Mouse (Mus musculus) megakaryocyte progenitor cell, adult 5-6 weeks (primary cell): ENCODE measurements around the gene Syce2. TPM values are rescaled to one million over a fixed set of nuclear protein-coding genes. Genes with fewer than 3 reads are reported as not detected.
A peak's percentile ranks its signal among the peaks of the same experiment; 100 is the strongest.
"Not testable (repeated sequence)": the region's sequence is repeated elsewhere in the genome, so short reads cannot be mapped to it uniquely, and the experiment has no call there.

ENCODE experiments used
- ATAC-seq: replicated peaks from 2 replicates; pipeline ENCODE4 v1.8.0; 2016; ENCODE audit warnings: mild to moderate bottlenecking, moderate TSS enrichment, inconsistent platforms; ENCODE audit not compliant: poor library complexity
- total RNA-seq, 2 experiments: library from RNA; stranded (forward) in 1 of 2; stranded (reverse) in 1 of 2; fragments of 157-497, 149-512 nt in 1 of 2; fragments of 200-1000 nt in 1 of 2; gene quantifications; 2 replicates each; pipeline versions ENCODE4 v1.2.3 to v1.2.4; 2015 to 2017

Gene Syce2
- total RNA-seq (2015) (248 and 250 TPM in 2 replicates), total RNA-seq (2017) (130 and 139 TPM in 2 replicates)

GRCm38 (mm10) chr8:84871376-84872308 is at the start of gene Syce2:
Gene Syce2, plus strand, starts transcription at chr8:84872111.
- peak; percentile 77 for ATAC-seq

- no peak for ATAC-seq
These were observed 49.2 kb upstream of the Syce2 start, which contains the start of gene Dand5 for GRCm38 (mm10) chr8:84822723-84823122. Gene Dand5, minus strand, starts transcription at chr8:84822823.

GRCm38 (mm10) chr8:84823653-84824052 is 48.3 kb upstream of the Syce2 start:
- peak; percentile 99 for ATAC-seq

DNA sequence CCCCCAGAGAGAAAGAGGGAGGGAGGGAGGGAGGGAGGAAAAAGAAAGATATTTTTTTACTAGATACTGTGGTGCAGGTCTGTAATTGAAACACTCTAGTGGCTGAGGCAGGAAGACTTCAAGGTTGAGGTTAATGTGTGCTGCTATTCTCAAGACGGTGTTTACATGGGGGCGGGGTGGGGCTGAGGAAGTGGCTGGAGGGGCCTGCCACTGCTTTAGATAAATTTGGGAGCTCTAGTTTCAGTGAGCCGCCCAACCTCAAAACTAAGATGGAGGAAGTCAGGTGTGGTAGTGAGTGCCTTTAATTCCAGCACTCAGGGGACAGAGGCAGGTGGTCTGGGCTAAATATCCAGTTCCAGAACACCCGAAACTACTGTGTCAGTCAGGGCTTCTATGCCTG is 46.3 kb upstream of the Syce2 start:
- ATAC-seq, result 0 out of 2 replicates have a peak, but pooled peaks have one; percentile 30

GRCm38 (mm10) chr8:84826518-84826917 is 45.4 kb upstream of the Syce2 start:
- ATAC-seq, result not testable (repeated sequence)

DNA sequence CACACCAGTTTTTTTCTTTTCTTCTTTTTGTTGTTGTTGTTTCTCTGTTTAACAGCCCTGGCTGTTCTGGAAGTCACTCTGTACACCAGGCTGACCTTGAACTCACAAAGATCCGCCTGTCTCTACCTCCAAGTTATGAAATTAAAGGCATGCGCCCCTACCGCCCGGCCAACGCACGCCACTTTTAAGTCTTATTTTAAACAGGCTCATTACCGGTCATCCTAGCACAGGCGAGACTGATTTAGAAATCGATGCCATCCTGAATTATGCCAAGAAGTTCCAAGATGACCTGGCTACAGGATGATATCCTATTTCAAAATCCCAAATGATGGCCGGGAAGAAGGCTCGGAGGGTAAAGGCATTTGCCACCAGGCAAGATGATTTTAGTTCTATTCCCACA is 40.4 kb upstream of the Syce2 start, which contains the start of gene Gadd45gip1:
Gene Gadd45gip1 (plus strand): TSS at position 33 of the 400 bp plus-strand sequence.
- ATAC-seq, result peak; percentile 79

DNA sequence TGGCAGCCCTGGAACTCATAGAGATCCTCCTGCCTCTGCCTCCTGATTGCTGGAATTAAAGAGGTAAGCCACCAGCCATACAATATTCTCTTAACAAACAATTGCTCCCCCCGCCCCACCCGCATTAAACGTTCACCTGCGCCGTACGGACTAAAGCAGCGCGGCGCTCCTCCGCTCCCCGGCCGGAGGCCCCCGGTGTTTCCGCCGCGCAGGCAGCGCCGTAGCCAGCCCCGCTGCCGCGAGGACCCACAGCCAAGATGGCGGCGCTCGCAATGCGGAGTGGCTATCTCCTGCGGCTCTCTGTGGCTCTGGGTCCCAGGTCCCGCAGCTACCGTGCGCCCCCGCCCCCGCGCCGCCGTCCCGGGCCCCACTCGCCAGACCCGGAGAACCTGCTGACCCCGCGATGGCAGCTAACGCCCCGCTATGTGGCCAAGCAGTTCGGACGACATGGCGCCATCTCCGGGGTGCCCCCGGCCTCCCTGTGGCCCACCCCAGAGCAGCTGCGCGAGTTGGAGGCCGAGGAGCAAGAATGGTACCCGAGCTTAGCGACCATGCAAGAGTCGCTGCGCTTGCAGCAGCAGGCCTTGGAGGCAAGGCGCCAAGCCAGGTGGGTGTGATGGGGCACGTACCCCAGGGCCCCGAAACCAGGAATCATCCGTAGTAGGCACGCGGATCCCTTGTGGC is 39.7 kb upstream of the Syce2 start:
- peak; percentile 84 for ATAC-seq

DNA sequence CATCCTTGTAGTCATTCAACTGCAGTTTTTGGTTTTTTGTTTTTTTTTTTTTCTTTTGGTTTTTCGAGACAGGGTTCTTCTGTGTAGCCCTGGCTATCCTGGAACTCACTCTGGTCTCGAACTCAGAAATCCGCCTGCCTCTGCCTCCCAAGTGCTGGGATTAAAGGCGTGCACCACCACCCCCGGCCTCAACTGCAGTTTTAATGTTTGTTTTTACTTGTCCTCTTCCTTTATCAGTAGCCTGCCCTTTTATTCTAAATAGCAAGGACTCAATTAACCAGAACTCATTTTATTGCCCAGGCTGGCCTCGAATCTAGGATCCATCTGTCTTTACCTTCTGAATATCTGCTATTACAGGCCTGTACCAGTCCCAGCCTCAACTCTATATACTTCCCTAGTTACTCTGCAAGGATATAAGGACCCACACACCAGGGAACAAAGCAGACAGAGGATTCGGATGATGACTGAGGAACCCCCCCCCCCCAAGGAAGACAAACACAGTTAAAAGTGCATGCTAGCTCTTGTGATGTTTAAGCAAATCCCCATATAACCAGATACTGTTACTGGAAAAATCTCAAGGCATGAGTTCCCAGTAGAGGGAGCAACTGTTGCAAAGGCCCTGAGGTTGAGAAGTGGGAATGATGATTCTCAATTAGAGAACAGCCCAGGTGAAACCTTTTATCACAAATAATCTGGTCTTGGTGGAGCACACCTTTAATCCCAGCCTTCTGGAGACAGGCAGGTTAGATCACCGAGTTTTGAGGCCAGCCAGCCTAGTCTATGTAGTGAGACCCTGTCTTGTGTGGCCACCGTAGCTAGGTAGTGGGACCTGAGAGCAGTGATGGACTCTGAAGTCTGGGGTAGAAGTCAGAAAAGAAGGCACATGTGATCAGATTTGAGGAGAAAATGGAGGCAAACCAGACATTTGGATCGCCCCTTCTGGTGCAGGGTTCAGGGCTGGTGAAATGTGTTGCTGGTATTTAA is 38.9 kb upstream of the Syce2 start:
- ATAC-seq, result no peak

DNA sequence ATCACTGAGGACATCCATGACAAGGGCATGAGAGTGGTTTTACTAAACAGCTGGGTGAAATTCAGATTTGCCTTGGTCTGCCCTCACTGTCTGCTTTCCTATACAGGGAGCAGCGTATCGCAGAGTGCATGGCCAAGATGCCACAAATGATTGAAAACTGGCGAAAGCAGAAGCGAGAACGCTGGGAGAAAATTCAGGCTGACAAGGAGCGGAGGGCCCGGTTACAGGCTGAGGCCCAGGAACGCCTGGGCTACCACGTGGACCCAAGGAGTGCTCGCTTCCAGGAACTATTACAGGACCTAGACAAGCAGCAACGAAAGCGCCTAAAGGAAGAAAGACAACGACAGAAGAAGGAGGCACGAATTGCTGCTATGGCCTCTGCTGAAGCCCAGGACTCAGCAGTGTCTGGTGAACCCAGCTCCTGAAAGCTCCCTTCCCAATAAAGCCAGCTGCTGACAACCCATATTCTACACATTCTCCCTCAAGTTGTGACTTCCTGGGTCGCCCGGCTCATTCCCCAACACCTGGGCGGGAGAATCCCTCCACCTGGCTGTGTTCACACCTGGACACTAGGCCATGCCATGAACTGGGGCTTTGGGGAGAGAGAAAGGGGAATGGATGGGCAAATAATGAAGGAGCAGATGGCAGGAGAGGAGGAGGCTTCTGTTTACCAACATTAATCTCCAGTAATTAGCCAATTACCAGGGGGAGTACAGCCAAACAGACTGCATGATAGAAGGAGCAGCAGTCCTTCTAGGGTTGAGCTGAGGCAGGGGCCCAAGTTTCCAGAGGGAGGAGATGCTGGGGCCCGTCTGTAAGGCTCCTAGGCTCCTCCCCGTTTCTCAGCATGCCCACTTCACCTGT is 37.7 kb upstream of the Syce2 start:
- no peak for ATAC-seq

DNA sequence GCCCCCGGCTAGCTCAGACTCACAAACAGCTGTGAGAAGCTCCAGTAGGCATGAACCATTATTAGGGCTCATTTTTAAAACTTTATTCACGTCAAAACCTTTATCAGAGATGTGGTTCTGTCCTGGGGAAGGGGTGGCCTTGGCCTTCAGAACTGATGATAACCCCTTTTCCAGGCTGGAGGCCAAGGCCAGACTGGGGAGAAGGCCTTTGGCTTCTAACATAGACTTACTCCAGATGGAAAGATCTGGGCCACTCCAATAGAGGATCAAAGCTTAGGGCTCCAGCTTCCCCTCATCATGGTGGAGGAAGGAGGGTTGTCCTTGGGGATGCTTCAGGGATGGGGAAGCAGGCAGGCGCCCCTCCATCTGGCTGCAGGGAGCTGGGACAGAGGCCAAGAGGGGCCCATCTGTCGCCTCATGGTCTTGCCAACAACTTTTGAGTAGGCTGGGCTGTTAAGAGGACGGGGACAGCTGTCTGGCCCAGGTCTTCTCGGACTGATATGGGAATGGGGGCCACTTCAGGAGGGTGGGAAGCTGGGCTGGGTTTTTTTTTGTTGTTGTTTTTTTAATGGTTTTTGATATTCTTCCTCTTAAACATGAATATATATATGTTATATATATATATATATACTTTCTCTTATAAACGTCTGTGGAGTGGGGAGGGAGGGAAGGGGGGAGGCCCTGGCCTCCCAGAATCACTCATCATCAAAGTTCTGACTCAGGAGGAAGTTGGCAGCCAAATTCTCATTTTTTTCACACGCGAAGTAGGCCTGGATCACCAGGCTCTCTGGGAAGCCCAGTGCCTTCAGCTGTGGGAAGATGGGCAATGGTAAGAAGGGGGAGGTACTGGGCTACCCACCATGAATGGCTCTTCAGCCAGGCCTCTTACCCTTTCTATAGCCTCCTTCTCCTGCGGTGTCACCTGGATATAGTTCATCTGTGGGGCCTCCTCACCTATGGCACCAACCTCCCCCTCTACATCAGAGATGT is 36.8 kb upstream of the Syce2 start:
- ATAC-seq, result no peak

DNA sequence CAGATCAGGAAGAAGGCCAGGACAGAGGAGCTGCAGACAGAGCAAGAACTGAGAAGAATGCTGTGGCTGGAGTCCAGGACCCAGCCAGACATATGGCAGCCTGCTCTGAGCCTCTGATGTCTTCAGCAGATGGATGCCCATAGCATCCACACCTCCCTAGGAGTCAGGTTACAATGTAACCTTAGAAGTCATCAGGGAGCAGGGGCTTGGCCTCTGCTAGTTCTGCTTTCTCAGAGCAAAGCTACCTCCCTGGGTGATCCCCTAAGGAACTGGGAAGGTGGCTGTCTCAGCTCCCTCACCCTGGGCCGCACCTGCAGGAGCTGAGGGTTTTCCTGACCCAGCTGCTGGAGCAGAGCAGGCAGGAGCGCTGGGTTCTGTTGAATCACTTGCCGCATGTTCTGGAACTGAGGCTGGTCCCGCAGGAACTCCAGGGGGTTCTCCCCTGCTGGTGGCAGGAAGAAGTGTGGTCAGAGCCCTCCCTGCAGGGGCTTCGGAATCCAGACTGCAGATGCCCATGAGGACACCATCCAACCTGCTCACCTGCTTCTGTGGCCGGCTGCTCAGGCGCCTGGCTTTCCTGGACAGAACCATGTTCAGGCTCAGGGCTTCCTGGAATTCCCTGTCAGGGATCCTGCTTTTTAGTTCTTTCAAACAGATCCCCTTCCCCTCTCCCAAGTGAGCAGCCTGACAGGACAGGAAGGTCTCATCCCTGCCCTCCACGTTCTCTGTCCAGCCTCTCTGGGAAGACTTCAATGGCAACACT is 34.6 kb upstream of the Syce2 start:
- no peak for ATAC-seq

DNA sequence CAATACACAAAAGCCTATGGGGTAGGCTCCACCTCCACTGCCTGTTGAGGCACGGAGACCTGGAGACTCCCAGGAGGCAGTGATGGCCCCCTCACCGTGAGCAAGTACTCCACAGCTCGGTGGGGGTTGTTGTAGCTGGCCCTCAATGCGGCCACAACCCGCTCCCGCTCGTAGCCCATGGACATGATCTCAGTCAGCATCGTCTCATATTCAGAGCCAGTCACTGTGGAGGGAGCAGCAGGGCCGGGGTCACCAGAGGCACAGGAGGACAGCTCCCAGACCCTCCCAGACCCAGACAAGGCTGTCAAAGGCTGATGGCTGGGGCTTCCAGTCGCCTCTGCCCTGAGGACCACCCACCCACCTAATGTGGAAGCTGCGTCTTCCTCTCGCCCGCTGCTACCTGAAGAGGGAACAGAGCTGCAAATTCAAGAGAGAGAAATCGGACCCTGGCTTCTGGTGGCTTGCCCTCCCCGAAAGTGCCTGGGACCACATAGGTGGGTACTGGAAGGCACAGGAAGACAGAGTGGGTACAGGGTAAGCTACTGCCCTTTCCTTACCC is 33.9 kb upstream of the Syce2 start:
- no peak for ATAC-seq

- peak; percentile 59 for ATAC-seq
These were observed 33.4 kb upstream of the Syce2 start for GRCm38 (mm10) chr8:84838513-84838912.

- no peak for ATAC-seq
These were observed 32.5 kb upstream of the Syce2 start for GRCm38 (mm10) chr8:84839411-84839810.

DNA sequence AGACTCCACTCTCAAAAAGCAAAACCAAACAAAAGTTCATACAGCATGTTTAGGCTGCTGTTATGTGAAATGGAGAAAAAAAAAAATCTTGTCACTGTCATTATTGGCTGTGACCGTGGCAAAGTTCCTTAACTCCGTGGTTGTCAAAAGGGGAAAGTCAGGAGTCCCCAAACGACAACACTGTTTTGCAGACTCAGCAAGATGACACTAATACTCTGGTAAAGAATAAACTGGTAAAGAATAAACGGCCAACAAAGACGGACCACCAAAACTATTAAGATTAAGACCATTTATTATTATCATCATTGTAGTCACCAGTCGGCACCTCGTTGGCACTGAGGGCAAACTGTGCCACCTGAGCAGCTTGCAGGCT is 32.0 kb upstream of the Syce2 start:
- no peak for ATAC-seq

GRCm38 (mm10) chr8:84840248-84840999 is 31.5 kb upstream of the Syce2 start, which contains the start of gene Rad23a:
Gene Rad23a, minus strand, starts transcription at chr8:84840665.
- peak; percentile 84 for ATAC-seq

DNA sequence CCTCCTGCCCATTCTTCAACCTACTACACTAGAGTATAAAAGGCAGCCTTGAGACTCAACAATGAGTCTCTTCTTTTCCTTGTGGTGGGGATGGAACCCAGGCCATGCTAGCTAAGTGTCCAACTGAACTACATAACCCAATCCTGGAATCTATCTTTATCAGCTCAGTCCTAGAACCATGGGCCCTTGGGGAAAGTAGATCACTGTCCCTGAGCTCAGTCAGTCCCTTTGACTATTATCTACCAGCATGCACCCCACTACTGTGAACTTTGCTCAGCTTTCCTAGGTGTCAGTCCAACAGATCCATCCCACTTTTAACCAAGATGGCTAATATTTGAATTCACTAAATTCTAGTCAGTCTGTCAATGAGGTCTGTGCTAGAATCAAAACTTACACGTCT is 30.4 kb upstream of the Syce2 start:
- ATAC-seq, result no peak
